Mouse (Mus musculus): ENCODE measurements around the gene Il23a.

DNA sequence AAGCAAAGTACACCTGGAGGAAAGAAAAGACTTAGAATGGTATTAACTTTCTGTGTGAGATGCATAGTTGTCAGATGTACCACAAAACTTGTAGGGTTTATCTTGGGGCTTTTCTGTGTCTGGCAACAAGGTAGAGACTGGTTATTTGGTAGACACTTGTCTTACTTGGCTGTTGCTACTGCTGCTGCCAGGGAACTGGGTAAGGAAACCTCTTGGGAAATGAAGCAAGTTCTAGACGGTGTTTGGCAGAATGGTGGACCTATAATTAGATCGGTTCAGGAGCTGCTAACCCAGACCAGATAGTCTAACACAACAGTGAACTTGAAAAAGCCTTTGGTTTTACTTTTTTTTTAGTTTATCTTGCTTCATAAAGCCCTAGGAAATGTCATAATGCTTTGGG is 40.4 kb upstream of the Il23a start:
- TF ChIP-seq CTCF (IDR thresholded peaks at IDR 0.05; ENCODE audit: low read depth): no peak
- no peak for TF ChIP-seq EP300 (IDR thresholded peaks at IDR 0.05; ENCODE audit: low read depth)

All from heart, postnatal 0 days (tissue).